Mouse (Mus musculus) forebrain, embryonic 16.5 days (tissue): ENCODE results near the gene Sars. TPM values are rescaled to one million over a fixed set of nuclear protein-coding genes. Genes with fewer than 3 reads are reported as not detected.

Experiments used
- ATAC-seq: fragments of 200-750 bp; cut with Nextera tagmentation; 2 replicates; pipeline ENCODE4 v1.8.0; 2017; ENCODE audit warnings: mild to moderate bottlenecking, moderate library complexity
- H3K27ac ChIP-seq: fragments of 300-500 bp; sonication (generic); 2 replicates; pipeline ENCODE4 v1.5.1; 2014; ENCODE audit warnings: low read length, control low read depth
- H3K27me3 ChIP-seq: fragments of 300-500 bp; sonication (generic); replicated peaks from 2 replicates; pipeline ENCODE4 v1.6.1; 2014; ENCODE audit warnings: low read length; ENCODE audit not compliant: control insufficient read depth, insufficient read depth
- H3K36me3 ChIP-seq: fragments of 300-500 bp; sonication (generic); 2 replicates; pipeline ENCODE4 v1.6.1; 2014; ENCODE audit not compliant: control insufficient read depth, insufficient read depth
- H3K4me1 ChIP-seq: fragments of 300-500 bp; sonication (generic); replicated peaks from 2 replicates; pipeline ENCODE4 v1.6.1; 2014; ENCODE audit warnings: low read length; ENCODE audit not compliant: control insufficient read depth, insufficient read depth
- H3K4me2 ChIP-seq: fragments of 300-500 bp; sonication (generic); 2 replicates; pipeline ENCODE4 v1.6.1; 2014; ENCODE audit warnings: mild to moderate bottlenecking, low read length, control low read depth
- H3K4me3 ChIP-seq: fragments of 300-500 bp; sonication (generic); replicated peaks from 2 replicates; pipeline ENCODE4 v1.5.1; 2014; ENCODE audit warnings: mild to moderate bottlenecking, low read length, control low read depth
- H3K9ac ChIP-seq: fragments of 300-500 bp; sonication (generic); replicated peaks from 2 replicates; pipeline ENCODE4 v1.6.1; 2014; ENCODE audit warnings: low read depth, low read length, control low read depth
- H3K9me3 ChIP-seq: fragments of 300-500 bp; sonication (generic); 2 replicates; pipeline ENCODE4 v1.6.1; 2016; ENCODE audit warnings: low read length; ENCODE audit not compliant: control insufficient read depth
- WGBS: fragments of 180-500 bp; shearing (Covaris S2); extraction: QIAGEN DNeasy Blood & Tissue Kit; methylation state at CpG from one replicate; pipeline ENCODE4 v1.1.7; 2014; 5-methylcytosine and 5-hydroxymethylcytosine counted together
- polyA plus RNA-seq: library from polyadenylated mRNA; unstranded; fragments of >200 nt; fragmentation: Nextera tagmentation; extraction: Ambion mirVana; gene quantifications from 2 replicates; pipeline ENCODE4 v1.2.1, GENCODE M21; 2015

Sars gene
- polyA plus RNA-seq, 1 experiment from 2014 or later: 230 TPM

GRCm38 (mm10) chr3:108458866-108459265 lies 13.9 kb upstream of the Sars start:
- H3K36me3 ChIP-seq: no peaks in the 10 kb centered on the region
- no peaks in the 10 kb centered on the region for H3K27me3 ChIP-seq
- no peak overlapping the region for H3K9ac ChIP-seq
- H3K4me2 ChIP-seq: no peak overlapping the region
- no peak overlapping the region for H3K4me3 ChIP-seq
- no peaks in the 10 kb centered on the region for H3K4me1 ChIP-seq
- no peaks in the 10 kb centered on the region for H3K9me3 ChIP-seq
- no peak for ATAC-seq
- 42% methylated on average over 10 of the region's 10 CpGs for whole genome bisulfite sequencing
- H3K27ac ChIP-seq: no peak overlapping the region

- Histone ChIP-seq H3K4me1 (no peaks in the 10 kb centered on the region), H3K9me3 (no peaks in the 10 kb centered on the region), H3K27ac (no peak overlapping the region), H3K4me3 (no peak overlapping the region), H3K9ac (no peak overlapping the region), H3K4me2 (no peak overlapping the region), H3K36me3 (no peaks in the 10 kb centered on the region), H3K27me3 (no peaks in the 10 kb centered on the region)
- 62% methylated on average over 14 of the region's 14 CpGs for WGBS
- ATAC-seq: no peak
Observed at GRCm38 (mm10) chr3:108458380-108458779, 13.4 kb upstream of the Sars start.

- no peak overlapping the region for H3K4me2 ChIP-seq
- 76% methylated on average over 1 of the region's 1 CpGs for WGBS
- H3K27me3 ChIP-seq: no peaks in the 10 kb centered on the region
- H3K4me1 ChIP-seq: no peaks in the 10 kb centered on the region
- no peak overlapping the region for H3K27ac ChIP-seq
- H3K9me3 ChIP-seq: no peaks in the 10 kb centered on the region
- no peak overlapping the region for H3K4me3 ChIP-seq
- ATAC-seq: no peak
- H3K36me3 ChIP-seq: no peaks in the 10 kb centered on the region
- no peak overlapping the region for H3K9ac ChIP-seq
Observed at GRCm38 (mm10) chr3:108454172-108454571, 9.2 kb upstream of the Sars start.

GRCm38 (mm10) chr3:108451969-108452368 lies 7.0 kb upstream of the Sars start:
- Histone ChIP-seq H3K27me3 (no peaks in the 10 kb centered on the region), H3K27ac (no peak overlapping the region), H3K4me3 (no peak overlapping the region), H3K4me2 (no peak overlapping the region), H3K36me3 (no peaks in the 10 kb centered on the region), H3K4me1 (no peaks in the 10 kb centered on the region), H3K9me3 (no peaks in the 10 kb centered on the region), H3K9ac (no peak overlapping the region)
- ATAC-seq: no peak
- WGBS: 94% methylated on average over 2 of the region's 2 CpGs

GRCm38 (mm10) chr3:108445366-108445705 lies 327 bp upstream of the Sars start:
- 14% methylated on average over 6 of the region's 6 CpGs for WGBS
- Histone ChIP-seq H3K4me1 (peaks cover 32% of the 10 kb centered on the region), H3K36me3 (no peaks in the 10 kb centered on the region), H3K27me3 (no peaks in the 10 kb centered on the region), H3K4me3 (peak overlapping the region; percentile 69), H3K27ac (peak overlapping the region; percentile 88), H3K4me2 (peak overlapping the region; percentile 84), H3K9ac (peak overlapping the region; percentile 78), H3K9me3 (no peaks in the 10 kb centered on the region)
- ATAC-seq: no peak

GRCm38 (mm10) chr3:108444029-108444428 lies 980 bp downstream of the Sars start:
- H3K27ac ChIP-seq: peak overlapping the region; percentile 88; the same call in 1 of the 2 replicates
- peak overlapping the region; percentile 78 for H3K9ac ChIP-seq
- no peaks in the 10 kb centered on the region for H3K9me3 ChIP-seq
- H3K36me3 ChIP-seq: no peaks in the 10 kb centered on the region
- peaks cover 32% of the 10 kb centered on the region for H3K4me1 ChIP-seq
- H3K4me2 ChIP-seq: peak overlapping the region; percentile 84
- peak overlapping the region; percentile 69 for H3K4me3 ChIP-seq
- ATAC-seq: no peak
- H3K27me3 ChIP-seq: no peaks in the 10 kb centered on the region
- WGBS: 21% methylated on average over 8 of the region's 8 CpGs

GRCm38 (mm10) chr3:108436380-108436714 lies 8.7 kb downstream of the Sars start:
- Histone ChIP-seq H3K9me3 (no peaks in the 10 kb centered on the region), H3K27ac (no peak overlapping the region), H3K27me3 (no peaks in the 10 kb centered on the region), H3K9ac (no peak overlapping the region), H3K36me3 (peaks cover 2% of the 10 kb centered on the region), H3K4me2 (no peak overlapping the region), H3K4me1 (peaks cover 32% of the 10 kb centered on the region), H3K4me3 (no peak overlapping the region)
- no peak for ATAC-seq
- WGBS: 49% methylated on average over 7 of the region's 7 CpGs

- ATAC-seq: no peak
- no peaks in the 10 kb centered on the region for H3K27me3 ChIP-seq
- 74% methylated on average over 17 of the region's 17 CpGs for WGBS
- peaks cover 31% of the 10 kb centered on the region for H3K4me1 ChIP-seq
- H3K27ac ChIP-seq: no peak overlapping the region
- H3K4me2 ChIP-seq: no peak overlapping the region
- no peak overlapping the region for H3K9ac ChIP-seq
- no peak overlapping the region for H3K4me3 ChIP-seq
- H3K36me3 ChIP-seq: peaks cover 5% of the 10 kb centered on the region
- no peaks in the 10 kb centered on the region for H3K9me3 ChIP-seq
Observed at GRCm38 (mm10) chr3:108435701-108436379, 9.2 kb downstream of the Sars start.

- H3K4me3 ChIP-seq: no peak overlapping the region
- H3K4me1 ChIP-seq: peaks cover 31% of the 10 kb centered on the region
- WGBS: 9% methylated on average over 19 of the region's 19 CpGs
- peak; percentile 61 for ATAC-seq
- H3K27ac ChIP-seq: peak overlapping the region; percentile 92
- H3K4me2 ChIP-seq: peak overlapping the region; percentile 10
- H3K36me3 ChIP-seq: peaks cover 10% of the 10 kb centered on the region
- H3K9ac ChIP-seq: peak overlapping the region; percentile 46
- H3K9me3 ChIP-seq: no peaks in the 10 kb centered on the region
- H3K27me3 ChIP-seq: no peaks in the 10 kb centered on the region
Observed at GRCm38 (mm10) chr3:108433881-108434495, 11.0 kb downstream of the Sars start.
